Mouse (Mus musculus) intestine, postnatal 0 days (tissue): ENCODE data around the gene Hoxc6. TPM values are rescaled to one million over a fixed set of nuclear protein-coding genes. Genes with fewer than 3 reads are reported as not detected.

Experiments
- ATAC-seq: fragments of 200-750 bp; cut with Nextera tagmentation; 2 replicates; pipeline ENCODE4 v1.8.0; 2017; ENCODE audit warnings: mild to moderate bottlenecking, moderate TSS enrichment, moderate library complexity
- H3K27ac ChIP-seq: fragments of 300-500 bp; sonication (generic); 2 replicates; pipeline ENCODE4 v1.5.1; 2014; ENCODE audit warnings: mild to moderate bottlenecking, low read depth, low read length, moderate library complexity
- H3K27me3 ChIP-seq: fragments of 300-500 bp; sonication (generic); replicated peaks from 2 replicates; pipeline ENCODE4 v1.6.1; 2014; ENCODE audit warnings: low read length, mixed read lengths; ENCODE audit not compliant: control insufficient read depth, insufficient read depth
- H3K36me3 ChIP-seq: fragments of 300-500 bp; sonication (generic); 2 replicates; pipeline ENCODE4 v1.6.1; 2014; ENCODE audit warnings: mild to moderate bottlenecking, moderate library complexity; ENCODE audit not compliant: control insufficient read depth, insufficient read depth
- H3K4me1 ChIP-seq: fragments of 300-500 bp; sonication (generic); replicated peaks from 2 replicates; pipeline ENCODE4 v1.6.1; 2014; ENCODE audit warnings: antibody characterized with exemption, low read length, mixed read lengths; ENCODE audit not compliant: control insufficient read depth, insufficient read depth
- H3K4me2 ChIP-seq: fragments of 300-500 bp; sonication (generic); replicated peaks from 2 replicates; pipeline ENCODE4 v1.6.1; 2014; ENCODE audit warnings: low read depth, mild to moderate bottlenecking, moderate library complexity
- H3K4me3 ChIP-seq: fragments of 300-500 bp; sonication (generic); 2 replicates; pipeline ENCODE4 v1.5.1; 2014; ENCODE audit warnings: low read depth, low read length
- H3K9ac ChIP-seq: fragments of 300-500 bp; sonication (generic); 2 replicates; pipeline ENCODE4 v1.6.1; 2014; ENCODE audit warnings: mild to moderate bottlenecking, low read depth, low read length
- H3K9me3 ChIP-seq: fragments of 300-500 bp; sonication (generic); 2 replicates; pipeline ENCODE4 v1.6.1; 2016; ENCODE audit warnings: mixed run types; ENCODE audit not compliant: control insufficient read depth
- CTCF ChIP-seq: sonication (generic); IDR thresholded peaks from 2 replicates; pipeline ENCODE4 v1.5.1; 2016; ENCODE audit warnings: low read depth, mild to moderate bottlenecking, control low read depth, antibody characterized with exemption, moderate library complexity
- WGBS: fragments of 180-500 bp; shearing (Covaris S2); extraction: QIAGEN DNeasy Blood & Tissue Kit; methylation state at CpG from one replicate; pipeline ENCODE4 v1.1.7; 2014; 5-methylcytosine and 5-hydroxymethylcytosine counted together
- polyA plus RNA-seq: library from polyadenylated mRNA; unstranded; fragments of >200 nt; fragmentation: Nextera tagmentation; extraction: Ambion mirVana; gene quantifications from 2 replicates; pipeline ENCODE4 v1.2.1, GENCODE M21; 2015

Hoxc6 gene
- polyA plus RNA-seq, 1 experiment from 2014 or later: 3.5 TPM

DNA sequence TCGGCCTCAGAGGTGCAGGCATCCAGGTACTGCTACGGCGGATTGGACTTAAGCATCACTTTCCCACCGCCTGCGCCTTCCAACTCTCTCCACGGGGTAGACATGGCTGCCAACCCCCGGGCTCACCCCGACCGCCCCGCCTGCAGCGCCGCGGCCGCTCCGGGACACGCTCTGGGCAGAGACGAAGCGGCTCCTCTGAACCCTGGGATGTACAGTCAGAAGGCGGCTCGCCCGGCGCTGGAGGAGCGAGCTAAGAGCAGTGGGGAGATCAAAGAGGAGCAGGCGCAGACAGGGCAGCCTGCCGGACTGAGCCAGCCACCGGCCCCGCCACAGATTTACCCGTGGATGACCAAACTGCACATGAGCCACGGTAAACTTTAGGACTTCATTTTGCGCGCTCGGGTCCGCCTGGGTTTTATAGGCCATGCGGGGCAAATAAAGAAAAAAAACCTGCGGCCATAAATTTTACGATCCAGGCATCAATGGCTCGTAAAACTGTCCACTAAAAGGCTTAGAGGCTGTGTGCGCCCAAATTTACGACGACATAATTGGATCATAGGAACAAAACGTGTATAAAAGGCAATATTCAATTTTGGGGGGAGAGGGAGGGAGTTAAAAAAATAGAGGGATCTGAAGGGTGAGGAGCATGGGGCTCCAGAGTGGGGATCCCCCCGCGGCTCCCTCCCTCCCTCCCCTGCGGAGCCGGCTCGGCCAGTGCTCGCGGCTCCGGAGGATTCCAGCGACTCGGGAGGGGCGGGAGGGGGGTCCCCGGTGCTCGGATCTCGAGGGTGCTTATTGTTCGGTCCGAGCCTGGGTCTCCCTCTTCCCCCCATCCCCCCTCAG is 16.3 kb downstream of the Hoxc6 start:
- peak; percentile 26; the same call in 1 of the 2 replicates for ATAC-seq
- no peak for TF ChIP-seq CTCF
- Histone ChIP-seq H3K9ac (peak overlapping the region; percentile 45), H3K4me3 (peak overlapping the region; percentile 40), H3K9me3 (no peaks in the 10 kb centered on the region), H3K27me3 (peaks cover 92% of the 10 kb centered on the region), H3K36me3 (no peaks in the 10 kb centered on the region), H3K4me2 (peak overlapping the region; percentile 61), H3K27ac (peak overlapping the region; percentile 31; the same call in 1 of the 2 replicates), H3K4me1 (no peaks in the 10 kb centered on the region)
- WGBS: under 1% methylated on average over 56 of the region's 57 CpGs

DNA sequence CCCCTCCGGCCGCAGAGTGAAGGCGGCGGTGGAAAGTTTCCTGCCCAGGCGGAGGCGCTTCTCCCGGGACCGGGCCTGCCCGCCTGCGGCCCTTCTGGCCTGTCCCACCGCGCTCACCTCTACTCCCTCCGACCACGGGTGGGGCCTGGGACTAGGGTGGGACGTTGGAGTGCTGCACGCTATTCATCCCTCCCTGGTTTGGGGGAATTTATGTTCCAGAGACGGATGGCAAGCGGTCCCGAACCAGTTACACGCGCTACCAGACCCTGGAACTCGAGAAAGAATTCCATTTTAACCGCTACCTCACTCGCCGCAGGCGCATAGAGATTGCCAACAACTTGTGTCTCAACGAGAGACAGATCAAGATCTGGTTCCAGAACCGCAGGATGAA is 16.9 kb downstream of the Hoxc6 start:
- no peaks in the 10 kb centered on the region for H3K4me1 ChIP-seq
- H3K4me2 ChIP-seq: peak overlapping the region; percentile 61
- 0 out of 2 replicates have a peak, but pooled peaks have one; percentile 14 for ATAC-seq
- peak overlapping the region; percentile 45; the same call in 1 of the 2 replicates for H3K9ac ChIP-seq
- peaks cover 92% of the 10 kb centered on the region for H3K27me3 ChIP-seq
- no peaks in the 10 kb centered on the region for H3K9me3 ChIP-seq
- H3K4me3 ChIP-seq: peak overlapping the region; percentile 40
- no peak overlapping the region for H3K27ac ChIP-seq
- no peaks in the 10 kb centered on the region for H3K36me3 ChIP-seq
- no peak for TF ChIP-seq CTCF
- 2% methylated on average over 27 of the region's 28 CpGs for WGBS

DNA sequence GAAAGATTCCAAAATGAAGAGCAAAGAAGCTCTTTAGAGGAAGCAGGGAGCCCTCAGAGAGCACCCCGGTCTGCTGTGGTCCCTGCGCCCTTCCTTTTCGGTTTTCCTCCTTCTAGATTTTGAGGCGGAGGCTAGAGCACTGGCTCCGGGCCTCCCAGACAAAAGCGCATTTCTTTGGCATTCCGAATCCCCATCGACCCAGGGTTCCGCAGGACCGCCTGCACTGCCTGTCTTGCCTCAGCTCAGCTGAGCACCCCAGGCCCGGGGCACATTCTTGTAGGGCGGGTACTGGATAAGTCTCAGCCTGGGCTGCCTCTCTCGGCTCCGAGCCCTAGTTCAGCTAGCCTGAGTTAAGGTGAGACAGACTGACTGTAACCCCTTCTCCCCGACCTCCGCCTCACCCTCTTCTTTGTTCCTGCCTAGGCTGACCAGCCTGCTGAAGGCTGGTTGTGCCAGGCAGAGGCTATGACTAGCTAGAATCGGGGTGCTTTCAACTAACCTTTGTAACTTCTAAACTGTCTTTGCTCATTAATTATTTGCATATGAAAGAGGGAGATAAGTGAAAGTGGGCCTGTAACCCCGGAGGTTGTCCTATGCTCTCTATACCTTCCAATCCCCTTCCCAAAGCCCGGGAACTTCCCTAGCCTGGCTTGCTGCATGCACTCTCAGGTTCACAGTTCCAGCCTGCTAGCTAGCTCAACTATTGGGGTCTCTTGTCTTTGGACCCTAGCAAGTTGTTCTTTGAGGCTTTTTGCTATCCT is 17.5 kb downstream of the Hoxc6 start:
- Histone ChIP-seq H3K4me1 (no peaks in the 10 kb centered on the region), H3K4me2 (peak overlapping the region; percentile 61), H3K27me3 (peaks cover 91% of the 10 kb centered on the region), H3K36me3 (no peaks in the 10 kb centered on the region), H3K4me3 (peak overlapping the region; percentile 40; the same call in 1 of the 2 replicates), H3K9me3 (no peaks in the 10 kb centered on the region), H3K9ac (peak overlapping the region; percentile 45; the same call in 1 of the 2 replicates), H3K27ac (no peak overlapping the region)
- no peak for TF ChIP-seq CTCF
- 15% methylated on average over 19 of the region's 19 CpGs for WGBS
- no peak for ATAC-seq

DNA sequence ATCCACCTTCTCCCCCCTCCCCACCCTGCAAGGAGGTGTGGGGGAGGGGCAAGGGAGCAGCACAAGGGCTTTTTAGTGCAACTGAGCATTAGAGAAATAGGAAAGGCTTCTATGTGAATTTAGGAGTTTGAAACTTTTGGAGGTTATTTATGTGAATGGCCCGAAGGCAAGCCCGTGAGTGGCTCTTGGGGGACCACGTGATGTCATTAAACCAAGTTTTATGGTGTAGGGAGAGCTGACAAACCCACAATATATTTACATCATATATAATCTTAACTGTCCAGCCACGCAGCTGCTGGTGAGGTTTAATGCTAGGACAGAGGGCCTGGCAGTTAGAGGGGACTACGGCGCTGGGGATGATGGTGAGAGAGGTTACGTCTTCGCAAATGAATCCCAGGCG is 20.6 kb downstream of the Hoxc6 start, which contains the start of gene Hoxc4:
TSS of gene Hoxc4 (plus strand) at position 299 of the 400 bp plus-strand sequence.
- no peaks in the 10 kb centered on the region for H3K9me3 ChIP-seq
- no peak within 1 kb of the TSS for H3K4me3 ChIP-seq
- H3K9ac ChIP-seq: no peak within 1 kb of the TSS
- no peak for TF ChIP-seq CTCF
- no peaks in the 10 kb centered on the region for H3K36me3 ChIP-seq
- 35% methylated on average over 9 of the region's 9 CpGs for WGBS
- no peaks in the 10 kb centered on the region for H3K4me1 ChIP-seq
- no peak within 1 kb of the TSS for H3K4me2 ChIP-seq
- no peak within 1 kb of the TSS for H3K27ac ChIP-seq
- peaks cover 89% of the 10 kb centered on the region for H3K27me3 ChIP-seq
- no peak for ATAC-seq

DNA sequence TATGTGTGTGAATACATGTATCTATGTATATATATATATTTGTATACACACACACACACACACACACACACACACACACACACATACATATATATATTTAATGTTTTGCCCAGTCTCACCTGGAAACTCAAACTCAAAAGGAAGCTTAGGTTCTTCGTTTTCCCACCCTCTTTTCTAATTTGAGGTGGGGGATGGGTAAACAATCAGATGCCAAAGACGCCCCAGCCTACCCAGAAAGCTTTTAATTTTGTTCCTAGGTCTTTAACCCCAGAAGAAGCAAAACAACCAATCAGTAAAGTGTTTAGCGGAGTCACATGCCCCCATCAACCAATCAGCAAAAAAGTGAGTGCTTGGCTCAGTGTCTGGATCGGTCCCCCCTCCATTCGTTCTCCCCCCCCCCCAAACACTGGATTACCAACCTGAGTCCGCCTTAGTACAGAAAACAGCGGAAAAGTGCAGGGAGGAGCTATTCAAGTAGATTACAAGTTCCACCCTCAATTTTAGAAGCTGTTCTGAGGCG is 22.9 kb downstream of the Hoxc6 start:
- no peak overlapping the region for H3K4me3 ChIP-seq
- H3K4me1 ChIP-seq: no peaks in the 10 kb centered on the region
- H3K4me2 ChIP-seq: no peak overlapping the region
- no peak for TF ChIP-seq CTCF
- H3K9ac ChIP-seq: no peak overlapping the region
- peaks cover 83% of the 10 kb centered on the region for H3K27me3 ChIP-seq
- no peak overlapping the region for H3K27ac ChIP-seq
- no peak for ATAC-seq
- H3K36me3 ChIP-seq: no peaks in the 10 kb centered on the region
- H3K9me3 ChIP-seq: no peaks in the 10 kb centered on the region
- 14% methylated on average over 8 of the region's 8 CpGs for WGBS

DNA sequence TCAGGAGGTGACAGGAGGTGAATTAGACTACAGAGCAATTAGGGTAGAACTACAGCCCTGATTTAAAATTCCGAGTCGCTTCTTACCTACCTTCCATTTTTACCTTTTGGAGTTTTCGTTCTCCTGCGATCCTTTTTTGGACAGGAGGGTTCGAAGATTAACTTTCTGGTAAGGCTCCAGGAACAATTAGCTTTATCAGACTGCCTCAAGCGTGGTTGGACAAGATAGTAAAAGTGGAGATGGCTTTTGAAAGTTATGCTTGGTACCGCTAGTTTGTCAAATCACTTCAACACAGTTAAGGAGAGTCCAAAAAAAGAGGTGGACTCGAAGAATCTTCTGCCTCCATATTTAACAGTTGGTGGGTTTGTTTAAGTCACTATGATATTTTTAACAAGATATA is 23.5 kb downstream of the Hoxc6 start:
- Histone ChIP-seq H3K4me2 (0 out of 2 replicates have a peak overlapping the region, but pooled peaks have one; percentile 13), H3K9me3 (no peaks in the 10 kb centered on the region), H3K27ac (no peak overlapping the region), H3K4me1 (no peaks in the 10 kb centered on the region), H3K27me3 (peaks cover 86% of the 10 kb centered on the region), H3K9ac (no peak overlapping the region), H3K36me3 (no peaks in the 10 kb centered on the region), H3K4me3 (no peak overlapping the region)
- ATAC-seq: no peak
- WGBS: 17% methylated on average over 8 of the region's 8 CpGs
- TF ChIP-seq CTCF: no peak
